Mouse (Mus musculus): ENCODE data around the gene Clec5a. TPM values are rescaled to one million over a fixed set of nuclear protein-coding genes. Genes with fewer than 3 reads are reported as not detected.

Clec5a gene
- polyA plus RNA-seq, 1 experiment from 2014 or later = 2.5 TPM

GRCm38 (mm10) chr6:40576305-40576704, 9.3 kb downstream of the Clec5a start:
- WGBS (ENCODE audit: insufficient replicate concordance) = 43% methylated on average over 1 of the region's 1 CpGs
- Histone ChIP-seq H3K4me2 (no peak overlapping the region), H3K9ac (no peak overlapping the region), H3K4me3 (no peak overlapping the region), H3K4me1 (no peaks in the 10 kb centered on the region), H3K27ac (no peak overlapping the region), H3K9me3 (replicated peaks) (no peaks in the 10 kb centered on the region), H3K36me3 (no peaks in the 10 kb centered on the region), H3K27me3 (replicated peaks) (no peaks in the 10 kb centered on the region)
- no peak for ATAC-seq

- no peak overlapping the region for H3K4me3 ChIP-seq
- no peak overlapping the region for H3K9ac ChIP-seq
- WGBS (ENCODE audit: insufficient replicate concordance) = 38% methylated on average over 3 of the region's 3 CpGs
- no peaks in the 10 kb centered on the region for H3K27me3 ChIP-seq (replicated peaks)
- H3K27ac ChIP-seq = no peak overlapping the region
- H3K9me3 ChIP-seq (replicated peaks) = no peaks in the 10 kb centered on the region
- ATAC-seq = no peak
- no peaks in the 10 kb centered on the region for H3K36me3 ChIP-seq
- H3K4me1 ChIP-seq = no peaks in the 10 kb centered on the region
- H3K4me2 ChIP-seq = no peak overlapping the region
Observed at GRCm38 (mm10) chr6:40573618-40574017, 12.0 kb downstream of the Clec5a start.

GRCm38 (mm10) chr6:40569187-40569586, 16.4 kb downstream of the Clec5a start, which contains the start of gene Olfr460:
Gene Olfr460 (plus strand): TSS chr6:40569487.
- Histone ChIP-seq H3K4me2 (no peak within 1 kb of the TSS), H3K4me1 (no peaks in the 10 kb centered on the region), H3K36me3 (no peaks in the 10 kb centered on the region), H3K9me3 (replicated peaks) (no peaks in the 10 kb centered on the region), H3K27me3 (replicated peaks) (no peaks in the 10 kb centered on the region), H3K4me3 (no peak within 1 kb of the TSS), H3K9ac (no peak within 1 kb of the TSS), H3K27ac (no peak within 1 kb of the TSS)
- 69% methylated on average over 3 of the region's 3 CpGs for WGBS (ENCODE audit: insufficient replicate concordance)
- ATAC-seq = no peak

- Histone ChIP-seq H3K9ac (no peak within 1 kb of the TSS), H3K4me2 (no peak within 1 kb of the TSS), H3K36me3 (no peaks in the 10 kb centered on the region), H3K9me3 (replicated peaks) (no peaks in the 10 kb centered on the region), H3K4me3 (no peak within 1 kb of the TSS), H3K4me1 (no peaks in the 10 kb centered on the region), H3K27ac (no peak within 1 kb of the TSS), H3K27me3 (replicated peaks) (no peaks in the 10 kb centered on the region)
- ATAC-seq = no peak
- WGBS (ENCODE audit: insufficient replicate concordance) = 54% methylated on average over 2 of the region's 2 CpGs
Observed at GRCm38 (mm10) chr6:40554950-40555349, 30.7 kb downstream of the Clec5a start, which contains the start of gene Olfr461. Gene Olfr461 (minus strand): TSS chr6:40555050.

GRCm38 (mm10) chr6:40544690-40545089, 40.9 kb downstream of the Clec5a start:
- no peak overlapping the region for H3K4me2 ChIP-seq
- no peak overlapping the region for H3K9ac ChIP-seq
- no peaks in the 10 kb centered on the region for H3K4me1 ChIP-seq
- H3K36me3 ChIP-seq = no peaks in the 10 kb centered on the region
- H3K9me3 ChIP-seq (replicated peaks) = no peaks in the 10 kb centered on the region
- WGBS (ENCODE audit: insufficient replicate concordance) = 63% methylated on average over 10 of the region's 10 CpGs
- no peak overlapping the region for H3K27ac ChIP-seq
- ATAC-seq = no peak
- no peak overlapping the region for H3K4me3 ChIP-seq
- no peaks in the 10 kb centered on the region for H3K27me3 ChIP-seq (replicated peaks)

Other genes starting within 250 kb of the Clec5a start
- 2.2 and 2.3 TPM in 2 replicates for gene E330009J07Rik, start 149.7 kb downstream of the Clec5a start, polyA plus RNA-seq (2016; fragmentation: Nextera tagmentation; extraction: Ambion mirVana)
- gene Wee2, start 146.7 kb downstream of the Clec5a start, polyA plus RNA-seq (2016; fragmentation: Nextera tagmentation; extraction: Ambion mirVana) = not detected in 2 replicates
- gene Ssbp1, start 114.5 kb downstream of the Clec5a start, polyA plus RNA-seq (2016; fragmentation: Nextera tagmentation; extraction: Ambion mirVana) = 107 and 108 TPM in 2 replicates
- not detected in 2 replicates for gene Tas2r137, start 94.6 kb downstream of the Clec5a start, polyA plus RNA-seq (2016; fragmentation: Nextera tagmentation; extraction: Ambion mirVana)
- not detected in 2 replicates for gene Tas2r108, start 92.3 kb downstream of the Clec5a start, polyA plus RNA-seq (2016; fragmentation: Nextera tagmentation; extraction: Ambion mirVana)
- gene Prss37, start 66.3 kb downstream of the Clec5a start, polyA plus RNA-seq (2016; fragmentation: Nextera tagmentation; extraction: Ambion mirVana) = not detected in 2 replicates
- not detected in 2 replicates for gene Olfr461, start 30.8 kb downstream of the Clec5a start, polyA plus RNA-seq (2016; fragmentation: Nextera tagmentation; extraction: Ambion mirVana)
- not detected in 2 replicates for gene Olfr460, start 16.3 kb downstream of the Clec5a start, polyA plus RNA-seq (2016; fragmentation: Nextera tagmentation; extraction: Ambion mirVana)
- gene Tas2r138, start 27.5 kb upstream of the Clec5a start, polyA plus RNA-seq (2016; fragmentation: Nextera tagmentation; extraction: Ambion mirVana) = not detected in 2 replicates
- 0.35 TPM in 2 replicates for gene Mgam, start 43.0 kb upstream of the Clec5a start, polyA plus RNA-seq (2016; fragmentation: Nextera tagmentation; extraction: Ambion mirVana)